Mouse (Mus musculus) hindbrain, embryonic 10.5 days (tissue): Measurements from ENCODE around the gene Pde6g. TPM values are rescaled to one million over a fixed set of nuclear protein-coding genes. Genes with fewer than 3 reads are reported as not detected.
A peak's percentile ranks its signal among the peaks of the same experiment; 100 is the strongest.
"Not testable (repeated sequence)": the region's sequence is repeated elsewhere in the genome, so short reads cannot be mapped to it uniquely, and the experiment has no call there.

Experiments used
- DNase-seq: peaks from one replicate; pipeline ENCODE4 v3.0.0-alpha.2; 2017; ENCODE audit warnings: low spot score
- H3K27ac ChIP-seq: fragments of 300-500 bp; sonication (generic); 2 replicates; pipeline ENCODE4 v1.5.1; 2016; ENCODE audit warnings: mild to moderate bottlenecking, moderate library complexity
- H3K27me3 ChIP-seq: fragments of 300-500 bp; sonication (generic); 2 replicates; pipeline ENCODE4 v1.6.1; 2016; ENCODE audit warnings: mild to moderate bottlenecking; ENCODE audit not compliant: poor library complexity, insufficient read depth, severe bottlenecking
- H3K36me3 ChIP-seq: fragments of 300-500 bp; sonication (generic); 2 replicates; pipeline ENCODE4 v1.6.1; 2016; ENCODE audit warnings: mild to moderate bottlenecking, moderate library complexity
- H3K4me1 ChIP-seq: fragments of 300-500 bp; sonication (generic); replicated peaks from 2 replicates; pipeline ENCODE4 v1.6.1; 2016; ENCODE audit warnings: mild to moderate bottlenecking
- H3K4me3 ChIP-seq: fragments of 300-500 bp; sonication (generic); 2 replicates; pipeline ENCODE4 v1.5.1; 2016; ENCODE audit warnings: mild to moderate bottlenecking, moderate library complexity
- H3K9me3 ChIP-seq: fragments of 300-500 bp; sonication (generic); 2 replicates; pipeline ENCODE4 v1.6.1; 2016; ENCODE audit warnings: mild to moderate bottlenecking, moderate library complexity
- WGBS: fragments of 180-500 bp; shearing (Covaris S2); methylation state at CpG from one replicate; pipeline ENCODE4 v1.1.7; 2016; 5-methylcytosine and 5-hydroxymethylcytosine counted together
- polyA plus RNA-seq: library from polyadenylated mRNA; unstranded; fragments of >200 nt; fragmentation: Nextera tagmentation; extraction: Ambion mirVana; gene quantifications from 2 replicates; pipeline ENCODE4 v1.2.1, GENCODE M21; 2016

Pde6g gene
- polyA plus RNA-seq, 1 experiment from 2014 or later = 0.31 TPM

- no peaks in the 10 kb centered on the region for H3K9me3 ChIP-seq
Observed at GRCm38 (mm10) chr11:120437152-120437856, 16.0 kb downstream of the Pde6g start, which contains the start of gene Nploc4. TSS of gene Nploc4 (minus strand) at chr11:120437708.

DNA sequence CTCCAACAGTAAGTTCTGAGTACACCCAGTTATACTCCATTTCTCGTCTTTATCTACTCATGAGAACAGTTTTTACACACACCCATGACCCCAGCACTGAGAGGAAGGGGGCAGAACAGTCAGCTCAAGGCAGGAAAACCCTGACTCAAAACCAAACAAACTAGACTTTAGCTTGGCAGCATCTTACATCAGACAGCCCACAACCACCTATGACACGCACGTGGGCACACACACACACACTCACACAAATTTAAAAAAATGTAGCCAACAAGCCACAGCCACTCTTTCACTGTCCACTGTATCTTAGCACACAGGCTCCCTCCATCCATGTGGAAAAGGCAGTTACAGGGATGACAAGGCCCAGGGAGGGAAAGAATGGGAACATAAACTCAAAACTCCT, 26.6 kb downstream of the Pde6g start:
- no peak for DNase-seq
- Histone ChIP-seq H3K4me3 (no peak overlapping the region), H3K4me1 (no peaks in the 10 kb centered on the region), H3K36me3 (peaks cover 95% of the 10 kb centered on the region), H3K9me3 (no peaks in the 10 kb centered on the region), H3K27me3 (no peaks in the 10 kb centered on the region), H3K27ac (no peak overlapping the region)
- WGBS = 93% methylated on average over 3 of the region's 3 CpGs

More at GRCm38 (mm10) chr11:120437152-120437856, 16.0 kb downstream of the Pde6g start, which contains the start of gene Nploc4:
- Histone ChIP-seq H3K27me3 (no peaks in the 10 kb centered on the region), H3K36me3 (peaks cover 31% of the 10 kb centered on the region), H3K4me1 (peaks cover 13% of the 10 kb centered on the region), H3K27ac (peak within 1 kb of the TSS; percentile 98), H3K4me3 (peak within 1 kb of the TSS; percentile 99)
- under 1% methylated on average over 77 of the region's 77 CpGs for WGBS
- peak; percentile 95 for DNase-seq

DNA sequence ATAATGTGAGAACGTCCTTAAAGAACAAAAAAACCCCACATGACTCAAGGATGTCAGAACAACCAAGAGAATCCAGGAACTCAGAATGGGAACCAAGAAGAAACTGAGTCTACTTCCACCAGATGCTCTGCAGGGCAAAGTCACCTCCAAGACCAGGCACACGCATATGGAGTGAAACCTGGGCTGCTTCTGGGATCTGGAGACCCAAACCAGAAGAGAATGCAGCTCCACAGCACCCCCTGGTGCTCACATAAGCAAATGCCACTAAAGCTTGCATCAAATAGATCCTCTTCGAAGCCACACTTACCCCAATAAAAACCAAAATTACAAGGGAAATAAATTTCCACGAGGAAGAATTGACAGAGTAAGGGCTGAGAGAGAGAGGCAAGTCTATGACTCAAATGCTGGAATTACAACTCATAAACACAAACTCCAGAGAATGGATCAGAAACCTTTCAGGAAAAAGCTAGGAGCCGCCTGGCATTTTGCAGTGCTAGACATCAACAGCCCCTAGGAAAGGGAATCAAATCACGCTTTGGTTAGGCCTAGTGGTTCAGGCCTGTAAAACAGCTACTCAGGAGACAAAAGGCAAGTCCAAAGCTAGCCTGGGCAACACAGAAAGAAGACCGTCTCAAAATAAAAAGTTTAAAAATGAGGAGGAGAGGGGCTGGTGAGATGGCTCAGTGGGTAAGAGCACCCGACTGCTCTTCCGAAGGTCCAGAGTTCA, 29.6 kb downstream of the Pde6g start:
- Histone ChIP-seq H3K27me3 (no peaks in the 10 kb centered on the region), H3K9me3 (no peaks in the 10 kb centered on the region), H3K36me3 (peaks cover 95% of the 10 kb centered on the region), H3K4me1 (no peaks in the 10 kb centered on the region), H3K4me3 (no peak overlapping the region), H3K27ac (no peak overlapping the region)
- DNase-seq = peak; percentile 65
- 75% methylated on average over 9 of the region's 9 CpGs for WGBS

- Histone ChIP-seq H3K4me1 (no peaks in the 10 kb centered on the region), H3K27ac (no peak overlapping the region), H3K9me3 (no peaks in the 10 kb centered on the region), H3K27me3 (no peaks in the 10 kb centered on the region), H3K36me3 (peaks cover 95% of the 10 kb centered on the region), H3K4me3 (no peak overlapping the region)
- 93% methylated on average over 13 of the region's 13 CpGs for WGBS
- DNase-seq = no peak
Observed at GRCm38 (mm10) chr11:120422651-120423568, 30.4 kb downstream of the Pde6g start.

DNA sequence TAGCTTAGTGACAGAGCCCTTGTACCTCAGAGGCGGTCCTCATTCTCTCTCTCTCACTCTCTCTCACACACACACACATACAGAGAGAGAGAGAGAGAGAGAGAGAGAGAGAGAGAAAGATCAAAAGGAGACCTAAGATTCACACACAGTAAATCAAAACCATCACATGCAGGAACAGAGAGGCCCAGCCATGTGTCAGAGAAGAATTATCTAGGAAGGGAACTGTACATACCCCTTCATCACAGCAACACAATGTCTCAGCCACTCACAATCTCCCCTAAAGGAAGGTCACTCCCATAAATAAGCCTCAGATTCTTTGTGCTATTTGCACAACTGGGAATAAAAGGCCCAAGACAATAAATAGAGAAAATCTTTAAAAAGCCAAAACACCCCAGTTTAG, 34.7 kb downstream of the Pde6g start:
- 100% methylated on average over 1 of the region's 1 CpGs for WGBS

DNA sequence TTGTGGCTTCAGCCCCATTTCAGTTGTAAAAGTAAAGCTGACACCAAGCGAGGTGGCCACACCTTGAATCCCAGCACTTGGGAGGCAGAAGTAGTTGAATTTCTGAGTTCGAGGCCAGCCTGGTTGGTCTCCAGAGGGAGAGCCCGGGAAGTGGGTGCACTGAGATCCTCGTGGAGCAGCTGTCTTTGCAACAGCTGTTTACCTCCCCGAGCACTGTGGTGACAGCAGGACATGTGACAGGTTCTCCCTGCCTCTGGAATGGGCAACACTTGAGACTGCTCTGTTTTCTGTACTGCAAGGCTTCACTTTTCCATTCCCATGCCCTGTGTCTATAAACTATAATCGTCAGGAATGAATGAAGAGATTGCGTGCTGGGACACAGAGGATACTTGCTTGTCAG, 35.4 kb downstream of the Pde6g start:
- H3K36me3 ChIP-seq = peaks cover 97% of the 10 kb centered on the region
- WGBS = 95% methylated on average over 7 of the region's 7 CpGs
- no peak overlapping the region for H3K27ac ChIP-seq
- H3K4me1 ChIP-seq = no peaks in the 10 kb centered on the region
- H3K9me3 ChIP-seq = no peaks in the 10 kb centered on the region
- H3K27me3 ChIP-seq = no peaks in the 10 kb centered on the region
- H3K4me3 ChIP-seq = no peak overlapping the region
- no peak for DNase-seq

More for the DNA sequence above, 34.7 kb downstream of the Pde6g start:
- no peak for DNase-seq
- no peaks in the 10 kb centered on the region for H3K9me3 ChIP-seq
- no peaks in the 10 kb centered on the region for H3K27me3 ChIP-seq
- H3K4me3 ChIP-seq = no peak overlapping the region
- H3K4me1 ChIP-seq = no peaks in the 10 kb centered on the region
- H3K36me3 ChIP-seq = peaks cover 97% of the 10 kb centered on the region
- H3K27ac ChIP-seq = no peak overlapping the region

DNA sequence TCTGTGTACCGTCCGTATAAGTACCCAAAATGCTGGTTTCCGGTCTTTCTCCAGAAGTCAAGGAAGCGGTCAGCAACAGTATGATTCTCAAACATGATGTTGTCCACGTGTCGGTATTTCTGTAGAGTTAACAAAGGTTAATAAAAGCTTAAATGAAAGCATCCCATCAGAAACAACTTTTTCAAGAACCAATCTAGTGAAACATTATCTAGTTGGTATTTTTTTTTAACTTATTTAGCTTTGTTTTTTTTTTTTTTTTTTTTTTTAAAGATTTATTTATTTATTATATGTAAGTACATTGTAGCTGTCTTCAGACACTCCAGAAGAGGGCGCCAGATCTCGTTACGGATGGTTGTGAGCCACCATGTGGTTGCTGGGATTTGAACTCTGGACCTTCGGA, 39.7 kb downstream of the Pde6g start:
- not testable (repeated sequence) for H3K4me3 ChIP-seq, H3K9me3 ChIP-seq, H3K27me3 ChIP-seq, H3K27ac ChIP-seq, H3K4me1 ChIP-seq, DNase-seq
- H3K36me3 ChIP-seq = peaks cover 98% of the 10 kb centered on the region
- 95% methylated on average over 8 of the region's 10 CpGs for WGBS

GRCm38 (mm10) chr11:120406445-120406844, 46.9 kb downstream of the Pde6g start:
- H3K9me3 ChIP-seq = no peaks in the 10 kb centered on the region
- no peaks in the 10 kb centered on the region for H3K27me3 ChIP-seq
- DNase-seq = no peak
- H3K36me3 ChIP-seq = peaks cover 100% of the 10 kb centered on the region
- no peaks in the 10 kb centered on the region for H3K4me1 ChIP-seq
- whole genome bisulfite sequencing = 87% methylated on average over 1 of the region's 1 CpGs
- no peak overlapping the region for H3K27ac ChIP-seq
- H3K4me3 ChIP-seq = no peak overlapping the region

DNA sequence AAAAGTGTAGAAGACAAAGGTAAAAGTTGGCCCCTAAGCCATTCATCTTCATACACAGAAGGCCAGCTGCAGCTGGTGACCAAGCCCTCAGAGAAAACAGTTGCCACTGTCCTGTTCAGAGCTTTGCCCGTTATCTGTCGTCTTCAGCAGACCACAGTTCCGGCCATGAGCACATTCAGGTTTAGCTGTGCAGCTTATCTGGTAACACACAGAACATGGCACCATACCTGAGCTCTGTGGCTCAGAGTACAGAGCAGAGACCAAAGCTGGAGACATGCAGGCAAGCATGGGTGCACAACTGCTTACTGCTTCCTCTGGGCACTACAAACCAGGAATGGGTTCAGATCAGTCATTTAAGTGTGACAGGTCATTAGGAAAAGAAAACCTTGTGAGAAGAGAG, 47.4 kb downstream of the Pde6g start:
- 94% methylated on average over 3 of the region's 3 CpGs for WGBS
- no peaks in the 10 kb centered on the region for H3K9me3 ChIP-seq
- no peaks in the 10 kb centered on the region for H3K4me1 ChIP-seq
- H3K36me3 ChIP-seq = peaks cover 100% of the 10 kb centered on the region
- no peak overlapping the region for H3K27ac ChIP-seq
- H3K27me3 ChIP-seq = no peaks in the 10 kb centered on the region
- H3K4me3 ChIP-seq = no peak overlapping the region
- no peak for DNase-seq

- no peak for DNase-seq
- H3K4me1 ChIP-seq = no peaks in the 10 kb centered on the region
- 98% methylated on average over 1 of the region's 1 CpGs for WGBS
- H3K27me3 ChIP-seq = no peaks in the 10 kb centered on the region
- no peak overlapping the region for H3K4me3 ChIP-seq
- peaks cover 100% of the 10 kb centered on the region for H3K36me3 ChIP-seq
- no peaks in the 10 kb centered on the region for H3K9me3 ChIP-seq
- H3K27ac ChIP-seq = no peak overlapping the region
Observed at GRCm38 (mm10) chr11:120404814-120405213, 48.5 kb downstream of the Pde6g start.

GRCm38 (mm10) chr11:120399319-120399718, 54.0 kb downstream of the Pde6g start:
- Histone ChIP-seq H3K36me3 (peaks cover 97% of the 10 kb centered on the region), H3K27me3 (no peaks in the 10 kb centered on the region), H3K4me1 (no peaks in the 10 kb centered on the region), H3K4me3 (no peak overlapping the region), H3K9me3 (no peaks in the 10 kb centered on the region), H3K27ac (no peak overlapping the region)
- DNase-seq = no peak
- WGBS = 95% methylated on average over 2 of the region's 2 CpGs
